Mouse (Mus musculus): ENCODE results near the gene Olfr309. TPM values are rescaled to one million over a fixed set of nuclear protein-coding genes. Genes with fewer than 3 reads are reported as not detected.
"Not testable (repeated sequence)": the region's sequence is repeated elsewhere in the genome, so short reads cannot be mapped to it uniquely, and the experiment has no call there.

Olfr309 gene
- polyA plus RNA-seq (2015; fragmentation: Nextera tagmentation; extraction: Ambion mirVana), result not detected in 2 replicates

DNA sequence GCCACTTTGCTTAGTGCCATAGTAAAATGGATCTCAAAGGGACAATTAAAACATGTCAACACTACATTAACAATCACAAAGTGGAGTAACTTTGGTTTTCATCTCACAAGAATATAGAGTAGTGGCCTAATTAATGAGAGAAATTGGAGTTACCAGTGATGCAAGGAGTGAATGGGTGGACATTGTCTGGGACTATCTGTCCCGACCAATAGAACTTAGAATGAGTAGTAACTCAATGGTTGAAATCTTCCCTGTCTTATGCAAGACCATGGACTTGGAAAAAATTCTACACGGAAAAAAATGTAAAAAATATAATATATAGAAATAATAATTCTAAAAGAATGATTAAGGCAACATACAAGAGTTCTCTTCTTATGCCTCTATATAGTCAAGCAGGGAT is at the start of gene Olfr309:
Gene Olfr309 (minus strand): TSS at position 101 of the 400 bp plus-strand sequence.
- no peaks in the 10 kb centered on the region for H3K4me1 ChIP-seq (ENCODE audit: control insufficient read depth, low read depth, low read length)
- no peaks in the 10 kb centered on the region for H3K9me3 ChIP-seq (replicated peaks; ENCODE audit: control insufficient read depth, low read length)
- H3K4me3 ChIP-seq (ENCODE audit: low read depth, low read length), result no peak within 1 kb of the TSS
- H3K27me3 ChIP-seq (ENCODE audit: control insufficient read depth, insufficient read depth, low read depth, low read length), result no peaks in the 10 kb centered on the region
- 36% methylated on average over 2 of the region's 2 CpGs for WGBS (ENCODE audit: insufficient replicate concordance)
- H3K4me2 ChIP-seq (ENCODE audit: low read depth, low read length), result no peak within 1 kb of the TSS
- ATAC-seq (ENCODE audit: low read depth), result no peak
- no peak within 1 kb of the TSS for H3K9ac ChIP-seq (ENCODE audit: low read depth, low read length)
- no peaks in the 10 kb centered on the region for H3K36me3 ChIP-seq (ENCODE audit: control insufficient read depth, insufficient read depth)
- H3K27ac ChIP-seq (ENCODE audit: low read length), result no peak within 1 kb of the TSS

DNA sequence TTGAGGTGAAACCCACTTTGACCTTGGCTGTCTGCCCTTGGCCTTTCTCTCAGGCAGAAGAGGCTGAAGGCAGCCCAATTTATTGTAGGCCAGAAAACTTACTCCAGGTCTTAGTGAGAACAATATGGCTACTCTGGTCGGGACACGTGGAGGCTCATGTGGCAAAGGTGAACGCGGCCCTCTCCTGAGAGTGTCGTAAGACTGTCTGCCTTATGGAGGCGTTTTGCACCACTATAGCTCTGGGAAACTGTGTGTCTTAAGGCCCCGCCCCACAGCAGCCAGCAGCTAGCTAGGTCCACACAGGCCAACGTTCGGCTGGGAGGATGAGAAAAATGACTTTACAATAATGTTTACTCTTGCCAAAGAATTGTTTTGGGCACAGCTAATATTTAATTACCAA is 32.8 kb upstream of the Olfr309 start:
- not testable (repeated sequence) for H3K4me2 ChIP-seq (ENCODE audit: low read depth, low read length); H3K36me3 ChIP-seq (ENCODE audit: control insufficient read depth, insufficient read depth); H3K4me1 ChIP-seq (ENCODE audit: control insufficient read depth, low read depth, low read length); H3K27ac ChIP-seq (ENCODE audit: low read length); H3K4me3 ChIP-seq (ENCODE audit: low read depth, low read length); ATAC-seq (ENCODE audit: low read depth); H3K9ac ChIP-seq (ENCODE audit: low read depth, low read length); H3K9me3 ChIP-seq (replicated peaks; ENCODE audit: control insufficient read depth, low read length); H3K27me3 ChIP-seq (ENCODE audit: control insufficient read depth, insufficient read depth, low read depth, low read length)
- 73% methylated on average over 9 of the region's 9 CpGs for WGBS (ENCODE audit: insufficient replicate concordance)

DNA sequence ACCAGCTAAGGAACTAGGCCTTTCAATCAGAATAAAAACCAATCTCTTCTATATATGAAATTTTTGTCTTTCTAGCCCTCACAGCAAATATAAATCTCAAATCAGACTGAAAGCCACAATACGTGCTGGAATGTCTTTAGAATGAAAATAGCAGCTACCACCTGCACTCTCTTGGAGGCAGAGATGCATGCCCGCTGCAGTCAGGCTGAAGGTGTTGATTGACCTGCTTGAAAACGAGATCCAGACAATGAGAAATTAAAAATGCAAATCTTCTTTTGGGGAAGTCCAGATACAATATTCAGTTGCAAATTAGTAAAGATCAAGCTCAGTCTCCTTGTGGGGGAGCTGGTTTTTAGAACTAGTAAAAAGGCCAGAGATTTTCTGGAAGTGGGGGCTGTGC is 30.7 kb upstream of the Olfr309 start:
- no peak overlapping the region for H3K4me2 ChIP-seq (ENCODE audit: low read depth, low read length)
- no peaks in the 10 kb centered on the region for H3K9me3 ChIP-seq (replicated peaks; ENCODE audit: control insufficient read depth, low read length)
- H3K27me3 ChIP-seq (ENCODE audit: control insufficient read depth, insufficient read depth, low read depth, low read length), result no peaks in the 10 kb centered on the region
- WGBS (ENCODE audit: insufficient replicate concordance), result 49% methylated on average over 3 of the region's 3 CpGs
- no peaks in the 10 kb centered on the region for H3K4me1 ChIP-seq (ENCODE audit: control insufficient read depth, low read depth, low read length)
- no peak overlapping the region for H3K27ac ChIP-seq (ENCODE audit: low read length)
- no peaks in the 10 kb centered on the region for H3K36me3 ChIP-seq (ENCODE audit: control insufficient read depth, insufficient read depth)
- H3K4me3 ChIP-seq (ENCODE audit: low read depth, low read length), result no peak overlapping the region
- H3K9ac ChIP-seq (ENCODE audit: low read depth, low read length), result no peak overlapping the region
- no peak for ATAC-seq (ENCODE audit: low read depth)

DNA sequence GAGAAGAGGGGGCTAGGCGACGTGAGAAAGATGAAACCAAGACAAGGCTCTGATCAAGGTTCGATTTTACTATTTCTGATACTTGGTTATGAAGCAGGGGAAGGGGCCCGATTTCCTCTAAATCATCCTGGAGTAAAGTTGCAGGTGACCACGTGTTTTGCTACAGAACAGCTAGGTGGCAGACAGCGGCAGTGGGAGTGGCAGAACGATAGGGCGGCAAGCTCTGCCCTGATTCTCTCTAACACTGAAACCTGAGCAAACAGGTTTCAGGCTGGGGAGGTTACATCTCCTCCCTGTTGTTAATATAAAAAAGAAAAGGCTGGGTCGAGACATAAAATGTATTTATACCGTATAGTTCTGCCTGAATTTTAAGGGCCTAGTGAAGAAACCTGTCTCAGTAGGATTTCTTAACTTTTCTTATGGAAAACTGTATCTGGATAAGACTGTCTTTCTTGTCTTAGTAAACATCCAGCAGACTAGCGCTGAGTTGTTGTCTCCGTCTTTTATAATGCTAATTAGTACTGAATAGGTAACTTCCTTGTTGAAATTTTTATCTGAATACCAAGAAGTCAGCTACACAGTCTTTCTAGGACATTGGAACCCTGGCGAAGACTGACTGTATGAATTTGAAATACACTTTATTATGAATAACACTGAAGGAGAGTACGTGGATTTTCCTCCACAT is 29.5 kb upstream of the Olfr309 start:
- no peak for ATAC-seq (ENCODE audit: low read depth)

DNA sequence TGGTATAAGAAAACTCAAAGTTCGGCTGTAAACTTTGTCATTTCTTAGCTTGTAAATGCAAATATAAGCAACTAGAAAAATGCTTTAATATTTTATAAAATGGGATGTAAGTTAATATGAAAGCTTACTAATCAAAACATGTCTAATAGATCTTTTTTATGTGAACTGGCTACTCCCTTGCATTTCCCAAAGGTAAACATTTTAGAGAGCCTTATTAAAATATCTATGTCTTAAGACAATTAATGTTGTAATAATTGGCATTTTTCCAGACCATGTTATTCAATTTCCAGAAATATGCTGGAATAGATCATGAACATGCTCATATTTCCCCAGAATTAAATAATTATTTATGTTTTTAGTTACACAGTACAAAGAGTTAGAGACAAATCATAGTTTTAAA is 24.0 kb upstream of the Olfr309 start, which contains the start of gene Olfr307:
Gene Olfr307 (minus strand): TSS at position 101 of the 400 bp plus-strand sequence.
- no peak within 1 kb of the TSS for H3K9ac ChIP-seq (ENCODE audit: low read depth, low read length)
- ATAC-seq (ENCODE audit: low read depth), result no peak
- WGBS (ENCODE audit: insufficient replicate concordance), result 53% methylated on average over 1 of the region's 1 CpGs

More for the DNA sequence above, 29.5 kb upstream of the Olfr309 start:
- WGBS (ENCODE audit: insufficient replicate concordance), result 57% methylated on average over 14 of the region's 14 CpGs
- H3K27me3 ChIP-seq (ENCODE audit: control insufficient read depth, insufficient read depth, low read depth, low read length), result no peaks in the 10 kb centered on the region
- H3K4me3 ChIP-seq (ENCODE audit: low read depth, low read length), result no peak overlapping the region
- no peaks in the 10 kb centered on the region for H3K36me3 ChIP-seq (ENCODE audit: control insufficient read depth, insufficient read depth)
- no peaks in the 10 kb centered on the region for H3K9me3 ChIP-seq (replicated peaks; ENCODE audit: control insufficient read depth, low read length)
- no peak overlapping the region for H3K27ac ChIP-seq (ENCODE audit: low read length)
- no peaks in the 10 kb centered on the region for H3K4me1 ChIP-seq (ENCODE audit: control insufficient read depth, low read depth, low read length)
- no peak overlapping the region for H3K9ac ChIP-seq (ENCODE audit: low read depth, low read length)
- H3K4me2 ChIP-seq (ENCODE audit: low read depth, low read length), result no peak overlapping the region

DNA sequence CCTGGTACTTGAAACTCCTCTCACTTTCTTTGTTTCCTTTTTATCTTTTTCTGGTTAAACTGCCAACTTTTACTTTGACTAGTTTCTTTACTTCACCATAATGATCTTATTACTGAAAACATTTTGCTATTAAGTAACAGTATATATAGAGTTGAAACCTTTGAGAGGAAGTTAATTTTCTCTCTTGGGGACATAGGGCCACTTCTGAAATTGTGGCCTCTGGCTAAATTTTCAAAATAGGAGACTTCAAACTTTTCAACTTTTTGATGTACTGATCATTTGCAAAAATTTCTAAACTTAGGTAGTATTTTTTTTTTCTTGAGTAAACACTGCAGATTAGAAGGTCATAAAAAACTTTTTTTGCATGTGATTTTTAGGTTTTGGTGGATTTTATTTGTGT is 12.0 kb upstream of the Olfr309 start, which contains the start of gene Olfr308:
Gene Olfr308 (minus strand): TSS at position 101 of the 400 bp plus-strand sequence.
- ATAC-seq (ENCODE audit: low read depth), result no peak
- no peak within 1 kb of the TSS for H3K9ac ChIP-seq (ENCODE audit: low read depth, low read length)
- no peaks in the 10 kb centered on the region for H3K36me3 ChIP-seq (ENCODE audit: control insufficient read depth, insufficient read depth)
- H3K4me2 ChIP-seq (ENCODE audit: low read depth, low read length), result no peak within 1 kb of the TSS
- no peak within 1 kb of the TSS for H3K27ac ChIP-seq (ENCODE audit: low read length)
- no peaks in the 10 kb centered on the region for H3K4me1 ChIP-seq (ENCODE audit: control insufficient read depth, low read depth, low read length)
- H3K4me3 ChIP-seq (ENCODE audit: low read depth, low read length), result no peak within 1 kb of the TSS
- H3K9me3 ChIP-seq (replicated peaks; ENCODE audit: control insufficient read depth, low read length), result no peaks in the 10 kb centered on the region
- H3K27me3 ChIP-seq (ENCODE audit: control insufficient read depth, insufficient read depth, low read depth, low read length), result no peaks in the 10 kb centered on the region

More for the DNA sequence above, 24.0 kb upstream of the Olfr309 start, which contains the start of gene Olfr307:
- H3K27me3 ChIP-seq (ENCODE audit: control insufficient read depth, insufficient read depth, low read depth, low read length), result no peaks in the 10 kb centered on the region
- no peaks in the 10 kb centered on the region for H3K4me1 ChIP-seq (ENCODE audit: control insufficient read depth, low read depth, low read length)
- no peak within 1 kb of the TSS for H3K4me3 ChIP-seq (ENCODE audit: low read depth, low read length)
- H3K27ac ChIP-seq (ENCODE audit: low read length), result no peak within 1 kb of the TSS
- no peaks in the 10 kb centered on the region for H3K9me3 ChIP-seq (replicated peaks; ENCODE audit: control insufficient read depth, low read length)
- no peaks in the 10 kb centered on the region for H3K36me3 ChIP-seq (ENCODE audit: control insufficient read depth, insufficient read depth)
- no peak within 1 kb of the TSS for H3K4me2 ChIP-seq (ENCODE audit: low read depth, low read length)

DNA sequence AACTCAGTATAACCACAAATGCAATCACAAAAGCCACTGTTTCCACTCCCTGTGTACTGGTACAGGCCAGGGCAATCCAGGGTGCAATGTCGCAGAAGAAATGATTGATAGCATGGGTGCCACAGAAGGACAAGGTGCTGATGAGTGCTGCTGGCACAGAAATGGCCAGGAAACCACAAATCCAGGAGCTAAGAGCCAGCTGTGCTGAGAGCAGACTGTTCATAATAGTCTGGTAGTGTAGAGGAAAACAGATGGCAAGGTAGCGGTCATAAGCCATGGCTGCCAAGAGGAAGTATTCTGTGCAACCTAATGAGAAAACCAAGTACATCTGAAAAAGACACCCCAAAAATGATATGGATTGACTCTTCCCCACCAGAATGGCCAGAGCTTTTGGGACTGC is 7.8 kb upstream of the Olfr309 start:
- H3K36me3 ChIP-seq (ENCODE audit: control insufficient read depth, insufficient read depth), result no peaks in the 10 kb centered on the region
- H3K27ac ChIP-seq (ENCODE audit: low read length), result no peak overlapping the region
- ATAC-seq (ENCODE audit: low read depth), result no peak
- WGBS (ENCODE audit: insufficient replicate concordance), result 75% methylated on average over 2 of the region's 2 CpGs
- H3K27me3 ChIP-seq (ENCODE audit: control insufficient read depth, insufficient read depth, low read depth, low read length), result no peaks in the 10 kb centered on the region
- H3K9ac ChIP-seq (ENCODE audit: low read depth, low read length), result no peak overlapping the region
- no peak overlapping the region for H3K4me2 ChIP-seq (ENCODE audit: low read depth, low read length)
- no peaks in the 10 kb centered on the region for H3K9me3 ChIP-seq (replicated peaks; ENCODE audit: control insufficient read depth, low read length)
- no peaks in the 10 kb centered on the region for H3K4me1 ChIP-seq (ENCODE audit: control insufficient read depth, low read depth, low read length)
- no peak overlapping the region for H3K4me3 ChIP-seq (ENCODE audit: low read depth, low read length)

DNA sequence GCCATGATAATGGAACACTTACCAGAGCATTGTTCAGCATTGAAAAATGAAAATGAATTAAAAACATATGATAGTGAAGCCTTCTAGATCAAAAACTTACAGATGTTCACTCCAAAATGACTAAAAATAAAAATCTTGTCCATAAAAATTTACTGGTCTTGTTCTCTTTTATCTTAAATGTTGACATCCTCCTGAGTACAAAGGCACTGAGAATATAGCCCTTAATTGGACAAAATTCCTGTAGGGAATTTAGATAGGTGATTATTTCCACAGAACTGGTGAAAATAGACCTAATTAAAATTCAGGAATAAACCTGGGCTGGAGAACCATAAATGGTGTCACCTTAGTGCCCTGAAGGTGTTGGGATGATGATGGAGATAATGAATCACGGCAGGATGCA is 36.4 kb downstream of the Olfr309 start, which contains the start of gene Olfr310:
Gene Olfr310 (minus strand): TSS at position 101 of the 400 bp plus-strand sequence.
- Histone ChIP-seq H3K9me3 (replicated peaks; ENCODE audit: control insufficient read depth, low read length) (no peaks in the 10 kb centered on the region), H3K4me2 (ENCODE audit: low read depth, low read length) (no peak within 1 kb of the TSS), H3K36me3 (ENCODE audit: control insufficient read depth, insufficient read depth) (no peaks in the 10 kb centered on the region), H3K27me3 (ENCODE audit: control insufficient read depth, insufficient read depth, low read depth, low read length) (no peaks in the 10 kb centered on the region), H3K27ac (ENCODE audit: low read length) (no peak within 1 kb of the TSS), H3K4me3 (ENCODE audit: low read depth, low read length) (no peak within 1 kb of the TSS), H3K4me1 (ENCODE audit: control insufficient read depth, low read depth, low read length) (no peaks in the 10 kb centered on the region), H3K9ac (ENCODE audit: low read depth, low read length) (no peak within 1 kb of the TSS)
- no peak for ATAC-seq (ENCODE audit: low read depth)
- 43% methylated on average over 1 of the region's 1 CpGs for WGBS (ENCODE audit: insufficient replicate concordance)

All from liver, embryonic 16.5 days (tissue).